Mouse (Mus musculus) forebrain, postnatal 0 days (tissue): ENCODE measurements around the gene Taf3. TPM values are rescaled to one million over a fixed set of nuclear protein-coding genes. Genes with fewer than 3 reads are reported as not detected.
A peak's percentile ranks its signal among the peaks of the same experiment; 100 is the strongest.

Experiments
- ATAC-seq: fragments of 200-750 bp; cut with Nextera tagmentation; 2 replicates; pipeline ENCODE4 v1.8.0; 2017; ENCODE audit warnings: mild to moderate bottlenecking, moderate library complexity
- DNase-seq: peaks from one replicate; pipeline ENCODE4 v3.0.0-alpha.2; 2015
- H3K27ac ChIP-seq: fragments of 300-500 bp; sonication (generic); 2 replicates; pipeline ENCODE4 v1.5.1; 2014; ENCODE audit warnings: low read depth, mild to moderate bottlenecking, antibody characterized with exemption, low read length, moderate library complexity, mixed read lengths
- H3K27me3 ChIP-seq: fragments of 300-500 bp; sonication (generic); 2 replicates; pipeline ENCODE4 v1.6.1; 2014; ENCODE audit warnings: mild to moderate bottlenecking, low read length, mixed read lengths; ENCODE audit not compliant: insufficient read depth
- H3K36me3 ChIP-seq: fragments of 300-500 bp; sonication (generic); 2 replicates; pipeline ENCODE4 v1.6.1; 2014; ENCODE audit warnings: mild to moderate bottlenecking, moderate library complexity; ENCODE audit not compliant: insufficient read depth
- H3K4me1 ChIP-seq: fragments of 300-500 bp; sonication (generic); 2 replicates; pipeline ENCODE4 v1.6.1; 2014; ENCODE audit warnings: antibody characterized with exemption; ENCODE audit not compliant: insufficient read depth
- H3K4me2 ChIP-seq: fragments of 300-500 bp; sonication (generic); 2 replicates; pipeline ENCODE4 v1.6.1; 2014; ENCODE audit warnings: low read depth, mild to moderate bottlenecking, moderate library complexity
- H3K4me3 ChIP-seq: fragments of 300-500 bp; sonication (generic); 2 replicates; pipeline ENCODE4 v1.5.1; 2014; ENCODE audit warnings: low read depth, low read length, mixed read lengths
- H3K9ac ChIP-seq: fragments of 300-500 bp; sonication (generic); 2 replicates; pipeline ENCODE4 v1.6.1; 2014; ENCODE audit warnings: mild to moderate bottlenecking
- H3K9me3 ChIP-seq: fragments of 300-500 bp; sonication (generic); 2 replicates; pipeline ENCODE4 v1.6.1; 2016; ENCODE audit warnings: low read length
- CTCF ChIP-seq: sonication (generic); IDR thresholded peaks from 2 replicates; pipeline ENCODE4 v1.5.1; 2016; ENCODE audit warnings: antibody characterized with exemption, control low read depth, low read depth
- WGBS: fragments of 180-500 bp; shearing (Covaris S2); extraction: QIAGEN DNeasy Blood & Tissue Kit; methylation state at CpG from one replicate; pipeline ENCODE4 v1.1.7; 2014; 5-methylcytosine and 5-hydroxymethylcytosine counted together
- polyA plus RNA-seq: library from polyadenylated mRNA; unstranded; fragments of >200 nt; fragmentation: Nextera tagmentation; extraction: Ambion mirVana; gene quantifications from 2 replicates; pipeline ENCODE4 v1.2.1, GENCODE M21; 2015
- total RNA-seq: library from RNA; depleted of rRNA; stranded (reverse); fragments of >200 nt; gene quantifications from 2 replicates; pipeline ENCODE4 v1.2.3, GENCODE M21; 2014

Taf3 gene
- total and polyA plus RNA-seq, 2 experiments from 2014 or later: 3.5 to 9.6 TPM

GRCm38 (mm10) chr2:10079745-10080309 lies 31.4 kb upstream of the Taf3 start:
- ATAC-seq (no peak; the same call in 1 of the 2 replicates), DNase-seq (no peak)
- Histone ChIP-seq H3K27me3 (no peaks in the 10 kb centered on the region), H3K9me3 (no peaks in the 10 kb centered on the region), H3K36me3 (no peaks in the 10 kb centered on the region; the same call in none of the 2 replicates), H3K4me1 (peaks cover 28% of the 10 kb centered on the region), H3K9ac (peak overlapping the region; percentile 98), H3K27ac (peak overlapping the region; percentile 97), H3K4me3 (peak overlapping the region; percentile 93), H3K4me2 (peak overlapping the region; percentile 65)
- WGBS: 3% methylated on average over 28 of the region's 28 CpGs
- no peak for TF ChIP-seq CTCF

GRCm38 (mm10) chr2:10076675-10077074 lies 28.3 kb upstream of the Taf3 start:
- Histone ChIP-seq H3K4me2 (no peak overlapping the region), H3K36me3 (no peaks in the 10 kb centered on the region; the same call in 1 of the 2 replicates), H3K4me3 (no peak overlapping the region), H3K27me3 (no peaks in the 10 kb centered on the region), H3K9ac (no peak overlapping the region), H3K27ac (no peak overlapping the region), H3K9me3 (no peaks in the 10 kb centered on the region), H3K4me1 (peaks cover 26% of the 10 kb centered on the region)
- DNase-seq (no peak), ATAC-seq (no peak)
- 88% methylated on average over 8 of the region's 8 CpGs for WGBS
- TF ChIP-seq CTCF: no peak

GRCm38 (mm10) chr2:10074470-10074869 lies 26.1 kb upstream of the Taf3 start:
- H3K4me3 ChIP-seq: no peak overlapping the region
- no peak overlapping the region for H3K9ac ChIP-seq
- no peak overlapping the region for H3K27ac ChIP-seq
- no peaks in the 10 kb centered on the region for H3K27me3 ChIP-seq
- TF ChIP-seq CTCF: no peak
- no peak overlapping the region for H3K4me2 ChIP-seq
- peaks cover 20% of the 10 kb centered on the region for H3K4me1 ChIP-seq
- DNase-seq: no peak
- WGBS: 81% methylated on average over 7 of the region's 7 CpGs
- no peak for ATAC-seq
- H3K36me3 ChIP-seq: no peaks in the 10 kb centered on the region; the same call in 1 of the 2 replicates
- H3K9me3 ChIP-seq: no peaks in the 10 kb centered on the region

GRCm38 (mm10) chr2:10071751-10072150 lies 23.4 kb upstream of the Taf3 start:
- TF ChIP-seq CTCF: no peak
- ATAC-seq (no peak), DNase-seq (no peak)
- Histone ChIP-seq H3K9me3 (no peaks in the 10 kb centered on the region), H3K4me2 (no peak overlapping the region), H3K9ac (no peak overlapping the region), H3K4me1 (no peaks in the 10 kb centered on the region), H3K27me3 (no peaks in the 10 kb centered on the region), H3K27ac (no peak overlapping the region), H3K4me3 (no peak overlapping the region), H3K36me3 (peaks cover 18% of the 10 kb centered on the region)
- 92% methylated on average over 7 of the region's 7 CpGs for WGBS

GRCm38 (mm10) chr2:10058836-10059235 lies 10.4 kb upstream of the Taf3 start:
- no peak for TF ChIP-seq CTCF
- DNase-seq: no peak
- no peaks in the 10 kb centered on the region for H3K9me3 ChIP-seq
- H3K27me3 ChIP-seq: no peaks in the 10 kb centered on the region
- no peak overlapping the region for H3K27ac ChIP-seq
- H3K9ac ChIP-seq: no peak overlapping the region
- WGBS: 83% methylated on average over 5 of the region's 5 CpGs
- no peaks in the 10 kb centered on the region for H3K4me1 ChIP-seq
- H3K36me3 ChIP-seq: peaks cover 78% of the 10 kb centered on the region
- ATAC-seq: no peak
- H3K4me3 ChIP-seq: no peak overlapping the region
- H3K4me2 ChIP-seq: no peak overlapping the region

GRCm38 (mm10) chr2:10051996-10052395 lies 3.6 kb upstream of the Taf3 start:
- 100% methylated on average over 1 of the region's 1 CpGs for WGBS
- peaks cover 26% of the 10 kb centered on the region for H3K36me3 ChIP-seq
- H3K27ac ChIP-seq: no peak overlapping the region
- no peaks in the 10 kb centered on the region; the same call in 1 of the 2 replicates for H3K4me1 ChIP-seq
- H3K4me3 ChIP-seq: no peak overlapping the region
- no peak overlapping the region for H3K9ac ChIP-seq
- DNase-seq: no peak
- ATAC-seq: no peak
- no peaks in the 10 kb centered on the region for H3K27me3 ChIP-seq
- no peak overlapping the region for H3K4me2 ChIP-seq
- no peak for TF ChIP-seq CTCF
- H3K9me3 ChIP-seq: no peaks in the 10 kb centered on the region

- no peak for TF ChIP-seq CTCF
- DNase-seq: peak; percentile 18
- no peak overlapping the region for H3K9ac ChIP-seq
- H3K9me3 ChIP-seq: no peaks in the 10 kb centered on the region
- ATAC-seq: no peak
- no peak overlapping the region for H3K4me2 ChIP-seq
- H3K27ac ChIP-seq: no peak overlapping the region
- 76% methylated on average over 3 of the region's 3 CpGs for WGBS
- H3K36me3 ChIP-seq: peaks cover 18% of the 10 kb centered on the region
- H3K4me1 ChIP-seq: no peaks in the 10 kb centered on the region; the same call in none of the 2 replicates
- no peaks in the 10 kb centered on the region for H3K27me3 ChIP-seq
- H3K4me3 ChIP-seq: no peak overlapping the region
These were observed 2.5 kb upstream of the Taf3 start for GRCm38 (mm10) chr2:10050878-10051277.
